Mouse (Mus musculus) heart, postnatal 25 days (tissue): Measurements from ENCODE around the gene Sgca. TPM values are rescaled to one million over a fixed set of nuclear protein-coding genes. Genes with fewer than 3 reads are reported as not detected.

Source experiments
- DNase-seq: peaks from one replicate; pipeline ENCODE4 v3.0.0; 2022; ENCODE audit warnings: low spot score
- intact Hi-C: fragments of 180-260 bp; cut with DNase I; formaldehyde crosslinking; loops from one replicate; pipeline ENCODE4 v1.15.1; 2025
- total RNA-seq, 2 experiments: library from RNA; stranded (reverse); gene quantifications; 2 replicates each; pipeline ENCODE4 v1.2.3; 2021

The Sgca gene
- total RNA-seq, 2 experiments from 2014 or later: 142 to 163 TPM

DNA sequence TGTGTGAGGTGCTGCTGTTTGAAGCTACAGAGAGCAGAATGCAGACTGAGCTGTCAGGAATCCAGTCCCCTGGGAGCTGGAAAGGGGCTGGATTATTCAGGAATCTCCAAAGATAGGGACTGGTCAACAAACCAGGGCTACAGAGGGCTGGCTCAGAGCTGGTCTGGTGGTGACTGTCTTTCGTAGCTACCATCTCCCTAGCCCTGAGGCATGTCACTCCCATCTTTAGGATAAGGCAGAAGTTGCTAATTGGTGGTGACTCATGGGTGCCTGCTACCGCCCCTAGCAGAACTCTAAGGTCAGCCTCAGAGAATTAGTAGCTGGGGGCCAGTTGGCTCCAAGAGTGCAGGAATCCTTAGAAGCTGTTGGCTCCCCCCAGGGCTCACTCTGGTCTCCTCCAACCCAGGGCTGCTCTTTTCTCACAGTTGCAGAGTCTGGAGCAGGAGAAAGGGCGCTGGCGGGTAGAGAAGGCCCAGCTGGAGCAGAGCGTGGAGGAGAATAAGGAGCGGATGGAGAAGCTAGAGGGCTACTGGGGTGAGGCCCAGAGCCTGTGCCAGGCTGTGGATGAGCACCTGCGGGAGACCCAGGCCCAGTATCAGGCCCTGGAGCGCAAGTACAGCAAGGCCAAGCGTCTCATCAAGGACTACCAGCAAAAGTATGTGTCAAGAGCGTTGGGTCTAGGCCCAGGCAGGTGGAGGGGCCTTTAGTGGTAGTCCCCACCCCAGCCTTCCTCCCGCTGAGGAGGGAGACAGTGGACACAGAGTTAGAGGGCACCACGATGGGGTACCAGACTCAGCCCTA lies 28.2 kb upstream of the Sgca start:
- intact Hi-C loops: no loop called here

DNA sequence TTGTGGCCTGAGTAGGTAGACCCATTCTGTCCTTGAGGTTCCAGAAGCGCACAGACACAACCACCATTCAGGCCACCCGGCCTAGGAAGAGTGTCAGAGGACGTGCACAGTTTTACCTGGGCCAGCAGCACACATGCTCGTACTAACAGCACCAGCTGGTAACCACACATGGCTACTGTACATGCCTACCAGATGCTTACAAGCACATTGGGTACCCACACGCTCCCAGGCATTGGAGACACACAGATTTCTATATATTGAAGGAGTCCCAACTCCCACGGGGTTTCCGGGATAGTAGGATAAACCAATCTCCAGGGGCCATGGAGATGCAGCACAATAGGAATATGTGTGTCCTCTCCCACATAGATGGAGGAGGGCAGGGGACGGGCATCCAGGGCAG lies 26.6 kb upstream of the Sgca start:
- no peak for DNase-seq
- intact Hi-C loops: no loop called here

More for the DNA sequence above, 28.2 kb upstream of the Sgca start:
- DNase-seq: no peak

- DNase-seq: no peak
- intact Hi-C loops: loop anchor here (2.0 kb wide), 1 partner anchor 63 kb away; no protein-coding TSS in a partner anchor
Observed at GRCm38 (mm10) chr11:95001584-95002347, 25.6 kb upstream of the Sgca start.

- DNase-seq: no peak
- intact Hi-C loops: loop anchor here (2.0 kb wide), 1 partner anchor 62 kb away; no protein-coding TSS in a partner anchor
Observed at GRCm38 (mm10) chr11:95001058-95001457, 24.9 kb upstream of the Sgca start.

- no peak for DNase-seq
- intact Hi-C loops: loop anchor here (1.0 to 2.0 kb wide), 2 partner anchors 21 to 62 kb away; no protein-coding TSS in a partner anchor
Observed at GRCm38 (mm10) chr11:95000548-95000947, 24.4 kb upstream of the Sgca start.

DNA sequence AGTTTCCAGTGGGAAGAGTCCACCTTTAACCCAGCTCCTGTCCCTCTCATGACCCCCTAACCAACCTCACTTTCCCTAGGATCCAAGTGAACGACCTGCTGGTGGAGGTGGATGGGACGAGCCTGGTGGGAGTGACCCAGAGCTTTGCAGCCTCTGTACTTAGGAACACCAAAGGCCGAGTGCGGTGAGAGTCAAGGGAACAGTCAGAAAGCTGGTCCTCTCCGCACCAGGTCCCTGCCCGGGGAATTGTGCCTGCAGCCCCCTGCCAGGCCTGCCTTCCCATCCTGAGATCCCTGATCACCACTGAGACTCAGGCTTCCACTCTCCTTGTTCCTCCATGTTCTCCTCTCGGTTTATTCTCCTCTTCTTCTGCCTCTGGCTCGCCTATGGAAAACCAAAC lies 24.0 kb upstream of the Sgca start:
- intact Hi-C loops: loop anchor here (1.0 to 2.0 kb wide), 2 partner anchors 21 to 61 kb away; no protein-coding TSS in a partner anchor
- no peak for DNase-seq

DNA sequence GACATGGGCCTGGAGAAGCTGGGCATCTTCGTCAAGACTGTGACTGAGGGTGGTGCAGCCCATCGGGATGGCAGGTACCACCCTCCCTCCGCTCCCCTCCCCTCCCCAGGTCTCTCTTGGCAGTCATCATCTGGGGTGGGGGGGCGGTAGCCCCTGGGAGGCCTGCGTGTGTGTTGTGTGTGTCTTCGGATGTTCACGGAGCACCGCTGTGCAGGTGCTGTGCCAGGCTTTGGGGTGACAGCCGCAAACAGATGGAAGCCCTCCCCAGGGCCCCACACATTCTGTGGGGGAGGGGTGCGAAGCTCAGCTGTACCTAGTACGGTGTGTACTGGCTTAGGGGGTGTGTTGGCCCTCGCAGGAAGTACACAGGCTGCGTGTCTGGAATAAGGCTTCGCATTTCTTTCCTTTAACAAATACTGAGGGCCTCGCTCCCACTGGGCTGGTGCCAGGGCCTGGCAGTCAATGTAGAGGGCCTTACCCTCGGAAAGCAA lies 22.0 kb upstream of the Sgca start:
- DNase-seq: no peak
- intact Hi-C loops: no loop called here

DNA sequence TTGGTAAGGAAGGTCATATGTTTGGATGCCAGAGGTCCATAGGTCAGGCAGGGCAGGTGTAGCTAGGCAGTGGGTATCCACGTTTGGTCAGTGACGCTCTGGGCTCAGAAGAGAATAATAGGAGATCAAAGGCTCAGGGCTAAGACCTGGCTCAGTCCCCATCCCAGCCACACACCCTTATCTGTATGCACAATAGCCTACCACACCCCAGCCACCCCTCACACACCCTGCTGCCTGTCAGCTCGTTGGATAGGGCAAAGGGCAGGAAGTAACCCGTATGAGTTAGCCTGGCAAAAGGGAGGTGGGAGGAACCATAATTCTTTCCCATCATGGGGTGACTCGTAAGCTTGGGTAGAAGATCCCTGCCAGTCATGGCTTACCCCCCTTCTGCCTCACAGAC lies 21.5 kb upstream of the Sgca start:
- DNase-seq: no peak
- intact Hi-C loops: no loop called here

- intact Hi-C loops: no loop called here
- DNase-seq: no peak
Observed at GRCm38 (mm10) chr11:94996984-94997383, 20.9 kb upstream of the Sgca start.

GRCm38 (mm10) chr11:94996101-94996500 lies 20.0 kb upstream of the Sgca start:
- intact Hi-C loops: no loop called here
- no peak for DNase-seq

- intact Hi-C loops: no loop called here
- no peak for DNase-seq
Observed at GRCm38 (mm10) chr11:94994947-94995772, 19.0 kb upstream of the Sgca start.

DNA sequence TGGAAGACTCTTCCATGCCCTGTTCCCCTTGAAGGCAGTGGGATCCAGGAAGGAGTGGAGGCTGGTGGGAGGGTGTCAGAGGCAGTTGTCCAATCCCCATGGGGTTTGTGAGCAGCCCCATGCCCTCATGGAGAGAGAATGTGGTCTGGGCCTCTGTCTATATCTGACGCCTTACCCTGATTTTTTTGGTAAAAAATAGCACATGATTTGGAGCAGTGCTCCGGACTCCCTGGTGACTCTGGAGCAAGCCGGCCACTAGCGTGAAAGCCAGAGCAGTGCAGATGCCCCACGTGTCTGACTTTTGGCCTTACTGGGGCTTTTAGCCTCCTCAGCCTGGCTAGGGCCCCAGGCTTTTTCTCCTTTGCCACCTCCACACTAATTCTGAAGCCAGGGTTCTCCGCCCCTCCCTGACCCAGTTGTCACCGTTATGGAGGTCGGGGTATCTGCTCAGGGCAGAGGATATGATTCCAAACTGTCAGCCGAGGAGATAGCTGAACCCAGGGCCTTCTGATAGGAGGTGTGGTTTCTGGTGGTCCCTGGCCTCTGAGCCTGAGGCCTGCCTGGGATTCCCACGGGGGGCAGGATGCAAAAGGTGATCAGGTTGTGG lies 18.2 kb upstream of the Sgca start:
- DNase-seq: no peak
- intact Hi-C loops: no loop called here

DNA sequence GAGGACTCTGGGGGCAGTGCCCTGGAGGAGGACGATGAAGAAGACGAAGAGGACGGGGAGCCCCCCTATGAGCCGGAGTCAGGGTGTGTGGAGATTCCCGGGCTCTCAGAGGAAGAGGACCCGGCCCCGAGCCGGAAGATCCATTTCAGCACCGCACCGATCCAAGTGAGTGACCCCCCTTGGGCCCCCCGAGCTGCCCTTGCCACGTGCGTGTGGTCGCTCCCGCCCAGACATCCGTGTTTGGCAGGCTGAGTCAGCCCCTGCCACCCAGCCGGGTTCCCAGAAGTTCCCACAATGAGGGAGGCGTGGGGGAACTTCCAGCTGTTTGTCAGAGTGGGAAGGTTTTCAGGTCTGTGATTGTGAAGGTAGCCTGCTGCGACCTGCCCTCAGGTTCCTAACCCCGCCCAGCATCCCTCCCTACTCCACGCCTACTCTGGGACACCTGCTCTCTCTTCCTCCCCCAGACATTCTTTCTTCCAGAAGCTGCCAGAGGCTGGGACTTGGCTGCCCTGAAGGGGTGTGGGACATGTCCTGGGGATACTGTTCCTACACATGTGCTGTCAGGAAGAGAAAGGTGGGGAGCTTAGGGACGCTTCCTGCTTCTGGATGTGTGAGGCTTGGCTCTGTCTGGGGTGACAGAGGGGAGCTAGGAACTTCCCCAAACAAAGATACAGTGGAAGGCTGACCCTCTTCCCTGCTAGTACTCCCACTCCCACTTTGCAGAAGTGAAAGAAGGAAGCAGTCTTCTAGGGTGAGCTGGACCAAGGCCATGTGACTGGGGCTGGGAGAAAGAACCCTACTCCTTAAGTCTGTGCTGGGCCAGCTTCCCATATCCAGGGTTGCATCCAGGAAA lies 16.9 kb upstream of the Sgca start:
- no peak for DNase-seq
- intact Hi-C loops: loop anchor here (2.0 kb wide), 1 partner anchor 14 kb away; no protein-coding TSS in a partner anchor

- intact Hi-C loops: loop anchor here (2.0 kb wide), 1 partner anchor 14 kb away; no protein-coding TSS in a partner anchor
Observed at GRCm38 (mm10) chr11:94992480-94992753, 16.3 kb upstream of the Sgca start.

GRCm38 (mm10) chr11:94991641-94992479 lies 15.7 kb upstream of the Sgca start:
- DNase-seq: no peak

More at GRCm38 (mm10) chr11:94992480-94992753, 16.3 kb upstream of the Sgca start:
- no peak for DNase-seq

GRCm38 (mm10) chr11:94990749-94991577 lies 14.8 kb upstream of the Sgca start, which contains the start of gene Ppp1r9b:
Ppp1r9b (plus strand) TSS chr11:94991035.
- intact Hi-C loops: no loop called here
- DNase-seq: peak; percentile 90

More at GRCm38 (mm10) chr11:94991641-94992479, 15.7 kb upstream of the Sgca start:
- intact Hi-C loops: loop anchor here (2.0 kb wide), 1 partner anchor 13 kb away; no protein-coding TSS in a partner anchor
